Mouse (Mus musculus): Measurements from ENCODE around the gene Ak8. TPM values are rescaled to one million over a fixed set of nuclear protein-coding genes. Genes with fewer than 3 reads are reported as not detected.

Ak8 gene
- polyA plus RNA-seq, 1 experiment from 2014 or later, result 0.97 TPM

GRCm38 (mm10) chr2:28848879-28849278 is 148.9 kb downstream of the Ak8 start:
- Histone ChIP-seq H3K27ac (no peak overlapping the region), H3K9me3 (no peaks in the 10 kb centered on the region), H3K4me3 (no peak overlapping the region), H3K36me3 (peaks cover 43% of the 10 kb centered on the region), H3K4me2 (replicated peaks) (no peak overlapping the region), H3K4me1 (no peaks in the 10 kb centered on the region), H3K27me3 (no peaks in the 10 kb centered on the region), H3K9ac (no peak overlapping the region)
- ATAC-seq (ENCODE audit: insufficient number of reproducible peaks, insufficient read depth, low FRiP score, low TSS enrichment), result no peak
- WGBS, result 94% methylated on average over 2 of the region's 2 CpGs

- no peak overlapping the region for H3K4me2 ChIP-seq (replicated peaks)
- H3K9me3 ChIP-seq, result no peaks in the 10 kb centered on the region
- H3K4me3 ChIP-seq, result no peak overlapping the region
- no peaks in the 10 kb centered on the region for H3K27me3 ChIP-seq
- H3K9ac ChIP-seq, result no peak overlapping the region
- no peak for ATAC-seq (ENCODE audit: insufficient number of reproducible peaks, insufficient read depth, low FRiP score, low TSS enrichment)
- no peaks in the 10 kb centered on the region for H3K4me1 ChIP-seq
- H3K27ac ChIP-seq, result no peak overlapping the region
- H3K36me3 ChIP-seq, result peaks cover 33% of the 10 kb centered on the region
- 96% methylated on average over 3 of the region's 3 CpGs for WGBS
Measured at GRCm38 (mm10) chr2:28852594-28852993, 152.6 kb downstream of the Ak8 start.

GRCm38 (mm10) chr2:28855773-28856172 is 155.8 kb downstream of the Ak8 start:
- Histone ChIP-seq H3K4me1 (no peaks in the 10 kb centered on the region), H3K36me3 (peaks cover 32% of the 10 kb centered on the region), H3K27ac (no peak overlapping the region), H3K27me3 (no peaks in the 10 kb centered on the region), H3K9ac (no peak overlapping the region), H3K9me3 (no peaks in the 10 kb centered on the region), H3K4me2 (replicated peaks) (no peak overlapping the region), H3K4me3 (no peak overlapping the region)
- no peak for ATAC-seq (ENCODE audit: insufficient number of reproducible peaks, insufficient read depth, low FRiP score, low TSS enrichment)
- 94% methylated on average over 2 of the region's 2 CpGs for WGBS

GRCm38 (mm10) chr2:28859303-28859702 is 159.3 kb downstream of the Ak8 start:
- Histone ChIP-seq H3K4me1 (no peaks in the 10 kb centered on the region), H3K9me3 (no peaks in the 10 kb centered on the region), H3K36me3 (peaks cover 59% of the 10 kb centered on the region), H3K9ac (no peak overlapping the region), H3K27me3 (no peaks in the 10 kb centered on the region), H3K27ac (no peak overlapping the region), H3K4me2 (replicated peaks) (no peak overlapping the region), H3K4me3 (no peak overlapping the region)
- no peak for ATAC-seq (ENCODE audit: insufficient number of reproducible peaks, insufficient read depth, low FRiP score, low TSS enrichment)
- 94% methylated on average over 4 of the region's 4 CpGs for WGBS

GRCm38 (mm10) chr2:28860678-28861423 is 160.9 kb downstream of the Ak8 start:
- Histone ChIP-seq H3K4me2 (replicated peaks) (no peak overlapping the region), H3K27ac (no peak overlapping the region), H3K9me3 (no peaks in the 10 kb centered on the region), H3K9ac (no peak overlapping the region), H3K4me1 (no peaks in the 10 kb centered on the region), H3K36me3 (peaks cover 57% of the 10 kb centered on the region), H3K4me3 (no peak overlapping the region), H3K27me3 (no peaks in the 10 kb centered on the region)
- WGBS, result 95% methylated on average over 8 of the region's 8 CpGs
- no peak for ATAC-seq (ENCODE audit: insufficient number of reproducible peaks, insufficient read depth, low FRiP score, low TSS enrichment)

Small RNA genes within 50 kb of the gene (microRNA-seq; reads per million reads assigned to microRNA genes)
- 0.91 reads per million for gene Mir3088

Other genes starting within 250 kb of the Ak8 start
- gene 1700007K13Rik, start 233.8 kb upstream of the Ak8 start, polyA plus RNA-seq (2016; fragmentation: Nextera tagmentation; extraction: Ambion mirVana), result 0.69 and 1.2 TPM in 2 replicates
- gene Mrps2, start 232.1 kb upstream of the Ak8 start, polyA plus RNA-seq (2016; fragmentation: Nextera tagmentation; extraction: Ambion mirVana), result 57.5 and 61.8 TPM in 2 replicates
- 0.36 TPM in 1 of 2 replicates, not detected in the other for gene Gbgt1, start 203.3 kb upstream of the Ak8 start, polyA plus RNA-seq (2016; fragmentation: Nextera tagmentation; extraction: Ambion mirVana)
- gene Gm10134, start 194.1 kb upstream of the Ak8 start, polyA plus RNA-seq (2016; fragmentation: Nextera tagmentation; extraction: Ambion mirVana), result 0.87 TPM in 1 of 2 replicates, not detected in the other
- gene Ralgds, start 187.0 kb upstream of the Ak8 start, polyA plus RNA-seq (2016; fragmentation: Nextera tagmentation; extraction: Ambion mirVana), result 64.1 and 66.1 TPM in 2 replicates
- not detected in 2 replicates for gene Cel, start 136.8 kb upstream of the Ak8 start, polyA plus RNA-seq (2016; fragmentation: Nextera tagmentation; extraction: Ambion mirVana)
- 52.4 and 53.6 TPM in 2 replicates for gene Gtf3c5, start 116.4 kb upstream of the Ak8 start, polyA plus RNA-seq (2016; fragmentation: Nextera tagmentation; extraction: Ambion mirVana)
- 0.97 and 1.0 TPM in 2 replicates for gene Gfi1b, start 78.2 kb upstream of the Ak8 start, polyA plus RNA-seq (2016; fragmentation: Nextera tagmentation; extraction: Ambion mirVana)
- gene Tsc1, start 58.9 kb upstream of the Ak8 start, polyA plus RNA-seq (2016; fragmentation: Nextera tagmentation; extraction: Ambion mirVana), result 25.3 and 26.4 TPM in 2 replicates
- 0.57 and 1.0 TPM in 2 replicates for gene Spaca9, start 437 bp upstream of the Ak8 start, polyA plus RNA-seq (2016; fragmentation: Nextera tagmentation; extraction: Ambion mirVana)
- gene Gtf3c4, start 140.2 kb downstream of the Ak8 start, polyA plus RNA-seq (2016; fragmentation: Nextera tagmentation; extraction: Ambion mirVana), result 30.3 and 31.1 TPM in 2 replicates
- gene Ddx31, start 140.2 kb downstream of the Ak8 start, polyA plus RNA-seq (2016; fragmentation: Nextera tagmentation; extraction: Ambion mirVana), result 17.9 and 21.3 TPM in 2 replicates
- gene Barhl1, start 216.5 kb downstream of the Ak8 start, polyA plus RNA-seq (2016; fragmentation: Nextera tagmentation; extraction: Ambion mirVana), result 0.29 and 1.5 TPM in 2 replicates